Comparison of ENCODE assay signal across 8 mouse cellular contexts in the genomic region with DNA sequence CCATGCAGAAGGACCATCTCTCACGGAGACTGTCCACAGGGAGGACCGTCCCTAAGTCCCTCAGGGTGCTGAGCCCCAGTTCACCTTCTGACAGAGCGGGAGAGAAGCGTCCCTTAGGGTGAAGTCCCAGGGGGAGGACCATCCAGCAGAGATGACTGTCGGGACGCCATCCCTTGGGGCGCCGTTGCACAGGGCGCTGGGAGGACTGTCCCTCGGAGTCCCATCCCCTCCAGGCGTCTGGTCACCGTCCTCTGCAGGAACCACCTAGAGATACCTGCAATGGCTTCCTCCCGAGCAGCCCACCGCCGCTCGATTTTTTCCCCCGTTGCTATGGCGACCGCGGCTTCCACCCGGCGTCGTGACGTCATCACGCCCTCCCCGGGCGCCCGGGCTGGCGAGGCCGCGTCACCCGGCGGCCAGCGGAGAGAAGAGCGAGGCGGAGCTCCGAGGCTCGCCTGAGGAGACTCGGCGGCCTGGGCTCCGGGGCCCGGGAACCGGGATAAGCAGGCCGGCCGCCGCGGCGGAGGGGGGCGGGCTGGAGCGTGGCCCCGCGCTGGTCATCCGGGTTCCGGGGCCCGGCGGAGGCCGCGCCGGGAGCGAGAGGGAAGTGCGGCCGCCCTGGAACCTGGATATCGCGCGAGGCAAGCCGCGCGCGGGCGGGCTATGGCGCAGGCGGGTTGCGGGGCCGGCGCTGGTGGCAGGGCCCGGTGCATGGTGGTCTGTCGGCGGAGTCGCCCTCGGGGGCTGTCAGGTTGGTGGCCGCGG. TPM values are rescaled to one million over a fixed set of nuclear protein-coding genes. Genes with fewer than 3 reads are reported as not detected.
A peak's percentile ranks its signal among the peaks of the same experiment; 100 is the strongest.
DNase-seq lines count a peak whose midpoint lies in the region; ATAC-seq lines count a peak whose summit lies in the region.

Gene Zfp523, plus strand, starts transcription at position 355 of the 765 bp plus-strand sequence.

- H3K27ac ChIP-seq in intestine, embryonic 14.5 days (ENCODE audit: low read depth), result peak within 1 kb of the TSS; percentile 89

- no peaks in the 10 kb centered on the region for H3K9me3 ChIP-seq in intestine, embryonic 14.5 days (ENCODE audit: control insufficient read depth, low read length)

- intact Hi-C loops in left cerebral cortex, postnatal 14 days (cut with DNase I), result no loop called here

- peak within 1 kb of the TSS; percentile 82 for H3K4me2 ChIP-seq in intestine, embryonic 14.5 days (ENCODE audit: low read length)

- no peaks in the 10 kb centered on the region for H3K27me3 ChIP-seq in intestine, embryonic 14.5 days (replicated peaks; ENCODE audit: control insufficient read depth, insufficient read depth, low read length)

- peak within 1 kb of the TSS; percentile 62 for H3K4me3 ChIP-seq in intestine, embryonic 14.5 days (ENCODE audit: low read depth, low read length)

- peak within 1 kb of the TSS; percentile 87 for H3K9ac ChIP-seq in intestine, embryonic 14.5 days (ENCODE audit: low read length)

- WGBS in intestine, embryonic 14.5 days, result under 1% methylated on average over 65 of the region's 82 CpGs

- no peaks in the 10 kb centered on the region for H3K36me3 ChIP-seq in intestine, embryonic 14.5 days (ENCODE audit: control insufficient read depth, insufficient read depth, low read length)

- peak; percentile 88 for DNase-seq in adipocyte (ENCODE audit: low spot score)
- peak; percentile 93 for DNase-seq in embryo, embryonic 10 days (ENCODE audit: low spot score)
- peak; percentile 93 for DNase-seq in gastrocnemius, postnatal 25 days
- DNase-seq in intestine, embryonic 14.5 days (ENCODE audit: low spot score), result peak; percentile 95
- peak; percentile 91 to 92 for DNase-seq in left cerebral cortex, postnatal 14 days (ENCODE audit: low spot score in 2 of 2)
- peak; percentile 95 for DNase-seq in mesoderm, embryonic 11.5 days (ENCODE audit: low read depth, low spot score)
- peak; percentile 82 to 84 for DNase-seq in right cerebral cortex, postnatal 36 days (ENCODE audit: low spot score in 2 of 2)
- peak; percentile 91 for DNase-seq in yolk sac, embryonic 10.5 days (ENCODE audit: low spot score)

- H3K4me1 ChIP-seq in intestine, embryonic 14.5 days (replicated peaks; ENCODE audit: control insufficient read depth, insufficient read depth, low read length), result peaks cover 38% of the 10 kb centered on the region

- ATAC-seq in intestine, embryonic 14.5 days (replicated peaks; ENCODE audit: low FRiP score, low TSS enrichment, low read depth), result peak; percentile 84

RNA-seq across cellular contexts. Expression of gene Zfp523, which starts in this region (rescaled TPM):
- total RNA-seq in gastrocnemius, postnatal 25 days (2021), result 10 to 100 TPM; 11.4 to 11.6 TPM
- 31.8 and 32.4 TPM in 2 replicates for polyA plus RNA-seq in intestine, embryonic 14.5 days (2014; fragmentation: Nextera tagmentation; extraction: Ambion mirVana)
- 100 to 1,000 TPM in 1 of 2 experiments, 10 to 100 TPM in 1; 97.0 to 105 TPM for total RNA-seq in left cerebral cortex, postnatal 14 days (2021)

Comparison
In these comparisons a context has a peak if more than half of its experiments do, and no peak if none do; other contexts are left out.
1. Peak in every context shown above with its lines: DNase-seq, ATAC-seq, H3K4me3 ChIP-seq and H3K27ac ChIP-seq.
2. RNA of gene Zfp523 (total RNA-seq): 97.0 to 105 TPM in left cerebral cortex, postnatal 14 days; 11.4 to 11.6 TPM in gastrocnemius, postnatal 25 days; every median in the first group is over 4 times any median in the second.